Mouse (Mus musculus) embryonic facial prominence, embryonic 15.5 days (tissue): Measurements from ENCODE around the gene Dqx1. TPM values are rescaled to one million over a fixed set of nuclear protein-coding genes. Genes with fewer than 3 reads are reported as not detected.

Experiments
- ATAC-seq: fragments of 200-750 bp; cut with Nextera tagmentation; 2 replicates; pipeline ENCODE4 v1.8.0; 2017; ENCODE audit warnings: low read depth, moderate TSS enrichment; ENCODE audit not compliant: insufficient number of reproducible peaks, low FRiP score, low TSS enrichment
- H3K27ac ChIP-seq: fragments of 300-500 bp; sonication (generic); replicated peaks from 2 replicates; pipeline ENCODE4 v1.5.1; 2015; ENCODE audit warnings: mild to moderate bottlenecking, inconsistent platforms
- H3K27me3 ChIP-seq: fragments of 300-500 bp; sonication (generic); 2 replicates; pipeline ENCODE4 v1.6.1; 2015; ENCODE audit warnings: inconsistent platforms
- H3K36me3 ChIP-seq: fragments of 300-500 bp; sonication (generic); 2 replicates; pipeline ENCODE4 v1.6.1; 2015; ENCODE audit warnings: mild to moderate bottlenecking, inconsistent platforms
- H3K4me1 ChIP-seq: fragments of 300-500 bp; sonication (generic); 2 replicates; pipeline ENCODE4 v1.6.1; 2015; ENCODE audit warnings: inconsistent platforms
- H3K4me2 ChIP-seq: fragments of 300-500 bp; sonication (generic); replicated peaks from 2 replicates; pipeline ENCODE4 v1.6.1; 2015; ENCODE audit warnings: mild to moderate bottlenecking, inconsistent platforms
- H3K4me3 ChIP-seq: fragments of 300-500 bp; sonication (generic); replicated peaks from 2 replicates; pipeline ENCODE4 v1.5.1; 2015; ENCODE audit warnings: mild to moderate bottlenecking, inconsistent platforms
- H3K9ac ChIP-seq: fragments of 300-500 bp; sonication (generic); 2 replicates; pipeline ENCODE4 v1.6.1; 2015; ENCODE audit warnings: inconsistent platforms
- H3K9me3 ChIP-seq: fragments of 300-500 bp; sonication (generic); replicated peaks from 2 replicates; pipeline ENCODE4 v1.6.1; 2016; ENCODE audit warnings: inconsistent platforms
- WGBS: fragments of 180-500 bp; shearing (Covaris S2); methylation state at CpG from one replicate; pipeline ENCODE4 v1.1.7; 2015; 5-methylcytosine and 5-hydroxymethylcytosine counted together
- polyA plus RNA-seq: library from polyadenylated mRNA; unstranded; fragments of >200 nt; fragmentation: Nextera tagmentation; extraction: Ambion mirVana; gene quantifications from 2 replicates; pipeline ENCODE4 v1.2.1, GENCODE M21; 2015

Gene Dqx1
- polyA plus RNA-seq, 1 experiment from 2014 or later: 1.6 TPM

DNA sequence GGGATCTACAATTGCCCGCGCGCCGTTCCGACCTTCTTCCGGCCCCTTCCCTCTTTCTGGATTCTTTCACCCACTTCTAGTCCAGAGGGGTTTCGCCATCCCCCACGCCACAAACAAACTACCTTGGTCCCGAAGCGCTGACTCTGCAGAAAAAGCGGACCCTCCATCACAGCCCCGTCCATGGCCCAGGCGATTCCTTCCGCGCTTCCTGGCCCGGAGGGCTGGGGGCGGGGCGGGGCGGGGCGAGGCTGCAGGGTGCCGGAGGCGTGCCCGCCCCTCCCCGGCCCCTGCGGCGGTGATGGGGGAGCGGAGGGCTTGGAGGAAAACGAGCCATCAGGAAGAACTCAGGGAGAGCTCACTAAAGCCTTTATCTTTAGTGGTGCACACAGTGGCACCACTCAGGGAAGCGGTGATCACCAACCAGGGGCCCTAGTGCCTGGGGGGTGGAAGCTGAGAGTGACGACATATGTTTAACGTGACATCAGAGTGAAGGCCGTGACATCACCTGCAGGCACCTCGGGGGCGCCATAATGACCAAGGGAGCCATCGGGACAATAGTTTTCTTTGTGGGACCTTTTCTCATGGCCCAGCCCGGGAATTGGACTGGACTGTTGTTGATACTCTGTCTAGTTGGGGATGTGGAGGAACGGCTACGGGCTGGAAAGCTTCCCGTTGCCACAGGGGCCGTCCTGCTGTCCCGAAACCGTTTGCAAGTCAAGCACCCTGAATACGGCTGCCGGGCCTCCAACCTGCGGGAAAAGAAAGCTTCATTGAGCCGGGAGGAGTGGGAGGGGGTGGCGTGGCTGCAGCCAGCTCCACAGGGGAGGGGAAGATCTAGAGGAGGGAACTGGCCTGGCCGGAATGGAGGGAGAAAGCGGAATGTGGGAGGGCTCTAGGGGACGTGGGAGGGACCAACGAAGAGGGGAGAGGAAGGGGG is 24.1 kb upstream of the Dqx1 start, which contains the start of the genes Dok1 and Loxl3:
Gene Dok1, minus strand, starts transcription at position 223 of the 937 bp plus-strand sequence.
Gene Loxl3, plus strand, starts transcription at position 925 of the 937 bp plus-strand sequence.
- Histone ChIP-seq H3K27ac (peak within 1 kb of the TSS; percentile 87), H3K4me3 (peak within 1 kb of the TSS; percentile 60), H3K9ac (peak within 1 kb of the TSS; percentile 27), H3K27me3 (peaks cover 23% of the 10 kb centered on the region), H3K9me3 (no peaks in the 10 kb centered on the region), H3K4me2 (peak within 1 kb of the TSS; percentile 81), H3K4me1 (peaks cover 54% of the 10 kb centered on the region), H3K36me3 (no peaks in the 10 kb centered on the region)
- under 1% methylated on average over 51 of the region's 51 CpGs for WGBS
- peak; percentile 84 for ATAC-seq

GRCm38 (mm10) chr6:83034463-83035055 is 23.1 kb upstream of the Dqx1 start:
- WGBS: 28% methylated on average over 5 of the region's 5 CpGs
- Histone ChIP-seq H3K9me3 (no peaks in the 10 kb centered on the region), H3K36me3 (no peaks in the 10 kb centered on the region), H3K4me2 (peak overlapping the region; percentile 81), H3K9ac (0 out of 2 replicates have a peak overlapping the region, but pooled peaks have one; percentile 27), H3K4me1 (peaks cover 51% of the 10 kb centered on the region), H3K27ac (peak overlapping the region; percentile 87; the same call in 1 of the 2 replicates), H3K27me3 (peaks cover 23% of the 10 kb centered on the region), H3K4me3 (peak overlapping the region; percentile 60)
- no peak for ATAC-seq

DNA sequence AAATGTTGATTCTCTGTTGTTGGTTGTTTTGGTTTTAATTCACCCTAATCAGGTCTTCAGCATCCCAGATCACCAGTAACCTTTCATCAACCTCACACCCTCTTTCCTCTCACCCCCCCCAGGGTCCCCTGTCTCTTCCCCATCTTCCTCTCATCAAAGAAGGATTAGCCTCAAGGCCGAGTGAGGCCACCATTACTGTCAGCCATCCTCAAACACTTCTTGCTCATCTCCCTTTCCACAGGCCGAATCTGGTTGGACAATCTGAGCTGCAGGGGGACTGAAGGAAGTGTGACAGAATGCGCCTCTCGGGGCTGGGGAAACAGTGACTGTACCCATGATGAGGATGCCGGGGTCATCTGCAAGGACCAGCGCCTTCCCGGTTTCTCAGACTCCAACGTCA is 20.5 kb upstream of the Dqx1 start:
- no peak overlapping the region for H3K4me3 ChIP-seq
- WGBS: 77% methylated on average over 8 of the region's 8 CpGs
- no peak overlapping the region for H3K27ac ChIP-seq
- peaks cover 38% of the 10 kb centered on the region for H3K4me1 ChIP-seq
- ATAC-seq: no peak
- H3K9ac ChIP-seq: no peak overlapping the region
- H3K27me3 ChIP-seq: peaks cover 5% of the 10 kb centered on the region; the same call in 1 of the 2 replicates
- H3K36me3 ChIP-seq: no peaks in the 10 kb centered on the region
- H3K4me2 ChIP-seq: no peak overlapping the region
- H3K9me3 ChIP-seq: no peaks in the 10 kb centered on the region

- Histone ChIP-seq H3K4me3 (peak overlapping the region; percentile 31), H3K4me1 (peaks cover 27% of the 10 kb centered on the region), H3K9me3 (no peaks in the 10 kb centered on the region), H3K27ac (no peak overlapping the region), H3K9ac (no peak overlapping the region), H3K4me2 (peak overlapping the region; percentile 62), H3K36me3 (no peaks in the 10 kb centered on the region), H3K27me3 (0 out of 2 replicates have a peak, but pooled peaks cover 2% of the 10 kb centered on the region)
- ATAC-seq: no peak
- 13% methylated on average over 24 of the region's 24 CpGs for WGBS
Measured at GRCm38 (mm10) chr6:83038496-83039012, 19.1 kb upstream of the Dqx1 start.

- Histone ChIP-seq H3K4me3 (no peak overlapping the region), H3K36me3 (no peaks in the 10 kb centered on the region), H3K27me3 (0 out of 2 replicates have a peak, but pooled peaks cover under 1% of the 10 kb centered on the region), H3K4me2 (no peak overlapping the region), H3K9ac (no peak overlapping the region), H3K4me1 (peaks cover 8% of the 10 kb centered on the region), H3K9me3 (no peaks in the 10 kb centered on the region), H3K27ac (no peak overlapping the region)
- WGBS: 79% methylated on average over 5 of the region's 5 CpGs
- no peak for ATAC-seq
Measured at GRCm38 (mm10) chr6:83040601-83041000, 17.0 kb upstream of the Dqx1 start.

- Histone ChIP-seq H3K9me3 (no peaks in the 10 kb centered on the region), H3K4me1 (peaks cover 4% of the 10 kb centered on the region), H3K27ac (no peak overlapping the region), H3K4me3 (no peak overlapping the region), H3K4me2 (no peak overlapping the region), H3K36me3 (no peaks in the 10 kb centered on the region), H3K9ac (no peak overlapping the region), H3K27me3 (no peaks in the 10 kb centered on the region)
- ATAC-seq: no peak
- 62% methylated on average over 6 of the region's 6 CpGs for WGBS
Measured at GRCm38 (mm10) chr6:83043561-83043960, 14.1 kb upstream of the Dqx1 start.

DNA sequence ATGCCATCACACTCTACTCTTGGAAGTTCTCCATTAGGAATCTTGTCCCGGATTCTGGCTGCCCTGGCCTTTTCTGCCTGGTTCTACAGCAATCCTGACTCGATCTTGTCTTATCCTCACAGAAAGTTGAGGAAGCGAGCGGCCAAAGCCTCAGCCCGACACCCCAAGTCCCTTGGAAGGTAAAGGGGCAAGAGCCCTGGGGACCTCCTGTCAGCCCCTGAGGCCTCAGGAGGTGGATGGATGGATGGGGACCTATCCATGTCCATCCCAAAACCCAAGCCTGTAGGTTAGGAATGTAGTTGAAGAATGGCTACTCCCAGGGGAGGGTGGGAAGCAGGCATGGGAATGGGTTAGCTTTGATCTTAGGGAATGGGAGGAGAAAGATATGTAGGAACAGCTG is 13.7 kb upstream of the Dqx1 start:
- Histone ChIP-seq H3K9ac (no peak overlapping the region), H3K36me3 (no peaks in the 10 kb centered on the region), H3K4me2 (no peak overlapping the region), H3K27ac (no peak overlapping the region), H3K4me3 (no peak overlapping the region), H3K27me3 (no peaks in the 10 kb centered on the region), H3K4me1 (no peaks in the 10 kb centered on the region), H3K9me3 (no peaks in the 10 kb centered on the region)
- no peak for ATAC-seq
- 89% methylated on average over 5 of the region's 5 CpGs for WGBS

- no peak for ATAC-seq
- no peak overlapping the region for H3K27ac ChIP-seq
- no peaks in the 10 kb centered on the region for H3K9me3 ChIP-seq
- WGBS: 69% methylated on average over 9 of the region's 9 CpGs
- no peak overlapping the region for H3K4me2 ChIP-seq
- no peak overlapping the region for H3K4me3 ChIP-seq
- H3K36me3 ChIP-seq: no peaks in the 10 kb centered on the region
- no peaks in the 10 kb centered on the region for H3K4me1 ChIP-seq
- no peak overlapping the region for H3K9ac ChIP-seq
- H3K27me3 ChIP-seq: no peaks in the 10 kb centered on the region
Measured at GRCm38 (mm10) chr6:83044742-83045141, 12.9 kb upstream of the Dqx1 start.

DNA sequence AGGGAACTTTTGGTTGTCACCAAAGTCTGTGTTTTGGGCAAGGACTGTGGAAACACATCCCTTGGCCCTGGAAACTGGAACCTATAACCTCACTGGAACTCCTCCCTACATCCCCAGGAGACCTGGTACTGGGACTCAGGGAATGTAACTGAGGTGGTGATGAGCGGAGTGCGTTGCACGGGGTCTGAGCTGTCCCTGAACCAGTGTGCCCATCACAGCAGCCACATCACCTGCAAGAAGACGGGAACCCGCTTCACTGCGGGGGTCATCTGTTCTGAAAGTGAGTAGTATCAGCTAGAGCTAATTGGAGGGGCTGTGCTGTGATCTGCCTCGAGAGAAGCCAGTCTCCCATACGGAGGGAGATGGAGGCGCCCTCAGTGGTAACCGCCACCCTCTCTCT is 8.3 kb upstream of the Dqx1 start:
- Histone ChIP-seq H3K27ac (no peak overlapping the region), H3K36me3 (peaks cover 15% of the 10 kb centered on the region), H3K4me2 (no peak overlapping the region), H3K4me1 (peaks cover 13% of the 10 kb centered on the region), H3K27me3 (no peaks in the 10 kb centered on the region), H3K9ac (no peak overlapping the region), H3K4me3 (no peak overlapping the region), H3K9me3 (no peaks in the 10 kb centered on the region)
- ATAC-seq: no peak
- 76% methylated on average over 10 of the region's 10 CpGs for WGBS

GRCm38 (mm10) chr6:83053136-83053960 is 4.3 kb upstream of the Dqx1 start:
- H3K9ac ChIP-seq: peak overlapping the region; percentile 95
- peak overlapping the region; percentile 97 for H3K4me3 ChIP-seq
- peaks cover 27% of the 10 kb centered on the region for H3K4me1 ChIP-seq
- no peaks in the 10 kb centered on the region for H3K9me3 ChIP-seq
- H3K4me2 ChIP-seq: peak overlapping the region; percentile 89
- WGBS: under 1% methylated on average over 26 of the region's 26 CpGs
- no peaks in the 10 kb centered on the region for H3K27me3 ChIP-seq
- peaks cover 33% of the 10 kb centered on the region for H3K36me3 ChIP-seq
- ATAC-seq: no peak
- H3K27ac ChIP-seq: peak overlapping the region; percentile 90
